Mouse (Mus musculus): ENCODE data around the gene Arhgap20.

Arhgap20 gene

DNA sequence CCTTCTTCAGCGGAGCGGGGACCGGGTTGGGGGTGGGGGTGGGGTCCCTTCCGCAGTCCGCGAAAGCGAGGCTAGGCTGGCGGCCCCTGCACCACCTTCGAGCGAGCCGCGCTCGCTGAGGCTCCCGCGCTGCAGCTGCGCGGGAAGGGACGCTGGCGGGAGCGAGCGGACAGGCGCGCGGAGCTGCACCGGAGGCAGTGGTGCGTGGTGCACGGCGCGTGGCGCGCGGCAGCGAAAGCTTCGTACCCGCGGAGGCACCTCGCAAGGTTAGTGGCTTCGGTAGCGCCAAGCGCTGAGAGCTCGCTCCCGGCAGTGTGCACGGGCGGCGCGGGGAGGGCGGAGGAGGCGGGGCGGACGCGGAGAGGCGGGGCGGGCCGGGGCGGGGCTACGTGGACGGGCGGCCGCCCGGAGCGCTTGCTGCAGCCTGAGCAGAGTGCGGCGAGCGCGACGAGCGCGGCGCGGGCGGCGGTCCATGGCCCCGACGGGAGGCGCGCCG lies at the start of gene Arhgap20:
TSS of gene Arhgap20 (plus strand) at position 417 of the 496 bp plus-strand sequence.
- DNase-seq (ENCODE audit: low read depth, low spot score), result peak; percentile 58

DNA sequence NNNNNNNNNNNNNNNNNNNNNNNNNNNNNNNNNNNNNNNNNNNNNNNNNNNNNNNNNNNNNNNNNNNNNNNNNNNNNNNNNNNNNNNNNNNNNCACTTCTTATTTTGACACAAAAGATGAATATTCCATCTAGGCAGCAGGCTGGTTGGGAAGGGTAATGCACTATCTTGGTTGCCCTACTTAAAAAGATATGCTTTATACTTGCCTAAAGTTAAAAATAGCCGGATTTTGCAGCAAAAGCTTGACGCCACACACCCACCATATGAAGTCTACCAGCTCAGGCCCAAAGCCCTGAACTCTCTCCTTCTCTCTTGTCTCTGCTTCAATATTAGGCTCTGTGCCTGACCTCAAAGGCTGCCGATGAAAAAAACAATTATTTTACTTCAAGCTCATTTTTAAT lies 46.3 kb upstream of the Arhgap20 start:
- DNase-seq (ENCODE audit: low read depth, low spot score), result no peak

GRCm38 (mm10) chr9:51727960-51728359 lies 37.2 kb upstream of the Arhgap20 start:
- DNase-seq (ENCODE audit: low read depth, low spot score), result no peak

DNA sequence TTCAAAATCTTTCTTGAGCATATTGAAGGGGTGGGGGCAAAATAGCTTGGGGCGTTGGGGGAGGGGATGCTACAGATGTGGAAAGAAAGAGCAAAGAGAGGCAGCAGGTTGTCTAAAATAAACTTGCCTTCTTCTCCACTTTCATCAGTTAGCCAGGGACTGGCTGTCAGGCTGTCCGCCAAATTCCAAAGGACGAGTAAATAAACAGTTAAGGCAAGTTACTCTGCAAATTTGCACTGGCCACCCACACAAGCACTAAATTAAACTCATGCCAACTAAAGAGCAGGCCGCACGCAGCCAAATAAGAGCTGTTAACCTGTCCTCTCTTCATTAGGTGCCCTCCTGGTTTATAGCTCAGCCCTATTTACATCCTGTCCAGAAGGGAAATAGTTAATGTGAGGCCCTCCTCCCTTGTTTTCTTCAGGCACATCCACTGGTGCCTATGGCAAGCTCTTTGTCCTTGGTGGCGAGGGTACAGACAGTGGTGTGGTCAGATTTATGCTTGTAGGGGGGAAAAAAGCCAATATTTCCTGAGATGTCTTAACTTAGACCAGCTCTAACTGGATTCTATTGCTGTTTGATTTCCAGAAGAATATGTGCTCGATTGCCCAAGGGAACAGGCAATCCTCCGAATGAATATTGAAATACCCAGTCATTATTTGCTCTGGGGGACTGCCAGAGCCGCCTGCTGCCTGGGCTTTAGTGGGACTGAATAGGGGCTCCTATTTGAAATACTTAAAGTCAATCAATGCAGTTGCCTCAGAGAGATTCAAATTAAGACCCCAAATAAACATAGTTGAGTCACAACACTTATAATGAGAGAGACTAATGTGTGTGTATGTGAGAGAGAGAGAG lies 29.7 kb upstream of the Arhgap20 start:
- DNase-seq (ENCODE audit: low read depth, low spot score), result no peak

- no peak for DNase-seq (ENCODE audit: low read depth, low spot score)
Observed at GRCm38 (mm10) chr9:51736750-51737368, 28.3 kb upstream of the Arhgap20 start.

DNA sequence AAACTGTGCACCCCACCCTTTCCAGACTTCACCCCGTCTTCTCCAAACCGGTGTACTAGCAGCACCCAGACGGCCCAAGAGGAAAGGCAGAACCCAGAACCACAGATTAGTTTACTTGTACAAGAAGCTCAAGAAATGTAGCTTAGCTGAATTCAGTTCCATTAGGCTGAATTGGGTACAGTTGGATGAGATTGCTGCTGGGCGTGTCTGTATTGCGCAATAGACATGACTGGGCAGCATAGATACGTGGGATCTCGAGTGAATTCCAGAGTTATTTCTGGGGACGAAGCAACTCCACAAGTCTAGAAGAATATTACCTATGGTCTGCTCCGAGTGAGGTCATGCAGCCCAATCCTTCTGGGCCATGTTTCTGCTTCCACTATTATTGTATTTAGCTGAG lies 26.8 kb upstream of the Arhgap20 start:
- DNase-seq (ENCODE audit: low read depth, low spot score), result no peak

- DNase-seq (ENCODE audit: low read depth, low spot score), result no peak
Observed at GRCm38 (mm10) chr9:51739826-51740225, 25.3 kb upstream of the Arhgap20 start.

DNA sequence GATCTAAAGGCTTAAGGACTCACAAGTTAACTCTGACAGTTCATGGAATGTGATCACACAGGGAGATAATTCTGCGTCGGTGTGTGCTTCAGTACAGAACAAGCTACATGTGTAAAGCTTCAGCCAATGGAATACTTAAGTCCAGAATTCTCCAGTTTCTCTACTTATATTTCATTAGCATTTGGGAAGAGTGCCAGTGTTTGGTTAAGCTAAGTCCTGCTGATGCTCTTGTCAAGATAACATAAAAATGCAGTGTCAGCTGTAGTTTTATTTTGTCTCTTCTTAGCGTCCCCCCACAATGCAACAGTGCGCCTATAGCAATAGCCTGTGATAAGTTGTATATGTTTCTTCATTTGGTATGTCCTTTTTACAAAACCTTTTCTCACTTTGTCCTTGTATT lies 15.0 kb upstream of the Arhgap20 start:
- DNase-seq (ENCODE audit: low read depth, low spot score), result no peak

DNA sequence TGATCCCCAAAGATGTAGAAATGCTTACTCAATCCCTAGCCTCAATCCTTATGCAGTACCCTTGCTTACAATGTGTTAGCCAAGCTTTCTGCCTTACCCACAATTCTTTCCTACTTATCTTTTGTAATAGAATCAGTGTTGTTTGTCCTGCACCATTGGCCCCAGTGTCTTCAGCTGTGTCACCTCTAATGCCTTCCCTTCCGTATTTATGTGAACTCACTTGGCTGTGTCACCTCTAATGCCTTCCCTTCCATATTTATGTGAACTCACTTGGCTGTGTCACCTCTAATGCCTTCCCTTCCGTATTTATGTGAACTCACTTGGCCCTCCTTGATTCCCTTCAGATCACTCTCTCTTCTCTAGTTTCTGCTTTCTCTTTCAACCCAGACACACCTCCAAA lies 4.1 kb upstream of the Arhgap20 start:
- DNase-seq (ENCODE audit: low read depth, low spot score), result no peak

DNA sequence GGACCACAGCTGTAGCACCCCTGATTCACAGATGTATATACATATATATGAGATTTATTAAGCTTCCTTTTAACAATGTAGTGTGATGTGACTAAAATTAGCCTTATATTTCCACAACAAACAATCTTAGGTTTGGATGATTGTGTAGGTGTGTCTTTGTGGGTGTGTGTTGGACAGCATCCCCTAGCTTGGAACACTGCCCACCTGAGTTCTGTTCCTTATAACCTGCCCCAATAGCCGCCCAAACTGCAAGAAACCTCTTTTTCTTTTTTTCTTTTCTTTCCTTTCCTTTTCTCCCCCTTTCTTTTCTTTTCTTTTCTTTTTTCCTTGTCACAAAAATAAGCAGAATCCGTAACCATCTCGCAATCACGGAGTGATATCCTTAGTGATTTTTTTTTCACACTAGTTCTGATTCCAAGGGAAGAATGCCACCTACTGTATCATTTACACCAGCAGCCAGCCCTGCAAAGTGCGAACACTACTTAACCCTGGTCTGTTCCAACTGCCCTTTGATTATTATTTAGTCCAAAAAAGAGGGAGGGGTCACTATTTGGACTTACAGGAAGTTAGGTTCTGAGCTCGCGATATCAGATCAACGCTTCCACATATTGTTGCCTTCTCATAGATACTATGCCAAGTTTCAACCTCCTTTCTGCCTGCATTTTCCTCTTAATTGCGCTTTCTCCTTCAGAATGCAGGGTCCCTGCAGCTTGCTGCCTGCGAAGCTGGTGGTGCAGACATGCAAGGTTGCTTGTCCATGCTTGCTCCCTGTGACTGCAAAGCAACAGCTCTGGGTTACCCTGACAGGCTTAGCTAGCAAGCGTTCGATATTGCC lies 879 bp upstream of the Arhgap20 start:
- no peak for DNase-seq (ENCODE audit: low read depth, low spot score)

DNA sequence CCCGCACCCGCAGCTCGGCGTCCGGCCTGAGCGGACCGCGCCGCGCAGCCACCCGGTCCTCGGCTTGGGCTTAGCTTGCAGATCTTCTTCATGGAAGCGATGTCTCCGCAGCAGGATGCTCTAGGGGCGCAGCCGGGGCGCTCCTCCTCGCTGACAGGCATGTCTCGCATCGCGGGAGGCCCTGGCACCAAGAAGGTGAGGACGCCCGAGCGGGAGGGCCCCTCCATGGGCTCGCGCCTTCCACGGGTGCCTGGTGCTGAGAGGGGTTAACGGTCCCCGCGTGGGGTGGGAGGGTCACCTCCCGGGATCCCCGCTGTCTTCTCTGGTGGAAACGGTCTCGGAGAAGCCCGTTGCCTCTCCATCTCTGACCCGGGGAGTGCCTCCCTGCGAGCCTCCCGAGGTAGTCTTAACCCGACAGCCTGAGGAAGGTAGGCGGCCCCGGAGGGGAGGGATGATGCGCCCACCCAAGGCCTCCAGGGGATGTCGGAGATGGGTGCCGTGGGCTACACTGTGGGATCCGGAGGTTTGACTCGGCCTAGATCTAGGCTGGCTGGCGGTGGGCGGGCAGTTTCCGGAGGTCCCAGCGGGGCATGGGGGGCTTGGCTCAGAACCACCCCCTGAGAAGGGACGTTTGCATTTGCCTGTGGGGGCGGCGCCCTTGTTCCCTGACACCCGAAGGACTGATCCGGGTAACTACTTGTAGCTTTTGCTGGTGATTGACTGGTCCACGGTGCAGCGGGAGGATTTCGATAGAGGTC lies 459 bp downstream of the Arhgap20 start:
- peak; percentile 36 for DNase-seq (ENCODE audit: low read depth, low spot score)

GRCm38 (mm10) chr9:51766175-51767062 lies 1.3 kb downstream of the Arhgap20 start:
- DNase-seq (ENCODE audit: low read depth, low spot score), result no peak

- DNase-seq (ENCODE audit: low read depth, low spot score), result no peak
Observed at GRCm38 (mm10) chr9:51774201-51774600, 9.1 kb downstream of the Arhgap20 start.

GRCm38 (mm10) chr9:51776459-51776858 lies 11.3 kb downstream of the Arhgap20 start:
- DNase-seq (ENCODE audit: low read depth, low spot score), result no peak

- no peak for DNase-seq (ENCODE audit: low read depth, low spot score)
Observed at GRCm38 (mm10) chr9:51777180-51777579, 12.0 kb downstream of the Arhgap20 start.

GRCm38 (mm10) chr9:51779232-51779631 lies 14.1 kb downstream of the Arhgap20 start:
- no peak for DNase-seq (ENCODE audit: low read depth, low spot score)

DNA sequence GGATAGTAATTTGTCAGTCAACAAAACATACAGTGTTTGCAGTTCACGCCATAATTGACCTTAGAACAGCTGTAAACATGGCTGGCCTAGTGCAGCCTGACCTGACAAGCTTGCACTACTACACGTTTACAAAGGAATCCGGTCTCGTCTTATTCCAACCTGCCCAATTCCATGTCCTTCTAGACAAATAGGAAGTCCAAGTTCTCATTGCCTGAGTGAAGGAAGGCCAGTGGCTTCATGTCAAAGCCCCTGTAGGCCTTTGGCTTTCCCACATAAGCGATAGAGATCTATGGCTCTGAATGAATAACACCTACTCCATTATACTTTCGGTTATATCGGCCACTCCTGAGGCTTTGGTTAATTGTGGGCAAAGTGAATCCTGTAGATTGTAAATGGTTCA lies 16.0 kb downstream of the Arhgap20 start:
- DNase-seq (ENCODE audit: low read depth, low spot score), result no peak

GRCm38 (mm10) chr9:51787380-51787779 lies 22.2 kb downstream of the Arhgap20 start:
- DNase-seq (ENCODE audit: low read depth, low spot score), result no peak

DNA sequence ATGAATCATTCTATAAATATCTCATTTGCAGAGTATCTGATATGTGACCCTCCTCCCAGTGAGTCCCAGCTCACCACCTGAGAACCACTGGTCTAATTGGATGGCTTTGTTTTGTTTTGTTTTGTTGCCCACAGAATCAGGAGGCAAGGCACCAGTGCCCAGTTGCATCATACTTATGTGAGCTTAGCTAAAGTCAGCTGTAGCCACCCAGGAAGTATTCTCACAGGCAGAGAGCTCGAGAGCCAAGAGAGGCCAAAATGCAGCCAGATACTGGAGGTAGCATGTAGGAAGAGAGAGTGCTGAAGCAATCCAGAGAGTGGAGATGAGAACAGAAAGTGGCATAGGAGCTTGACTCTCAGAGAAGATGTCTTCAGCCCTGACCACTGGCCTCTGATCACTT lies 23.3 kb downstream of the Arhgap20 start:
- no peak for DNase-seq (ENCODE audit: low read depth, low spot score)

DNA sequence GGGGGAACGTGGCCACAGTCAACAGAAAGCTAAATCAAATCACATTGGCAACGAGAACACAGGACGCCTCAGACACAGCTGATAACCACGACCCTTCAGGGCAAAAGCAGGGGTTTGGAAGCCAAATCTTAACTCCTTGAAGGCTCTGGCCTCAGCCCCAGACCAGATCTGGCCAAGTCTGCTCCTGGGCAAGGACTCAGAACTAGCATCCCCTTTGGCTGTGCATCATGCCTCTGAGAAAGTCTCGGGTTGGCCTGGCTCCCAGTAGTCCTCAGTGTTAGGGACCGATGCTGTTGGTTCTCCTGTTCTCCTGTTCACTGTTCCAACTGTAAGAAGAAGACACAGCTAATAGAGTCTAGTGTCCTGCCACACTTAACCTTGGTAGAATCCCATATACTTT lies 30.1 kb downstream of the Arhgap20 start:
- no peak for DNase-seq (ENCODE audit: low read depth, low spot score)
